Mouse (Mus musculus) WW6 (cell line): ENCODE measurements around the gene Bbox1.
A peak's percentile ranks its signal among the peaks of the same experiment; 100 is the strongest.

ENCODE experiments used
- DNase-seq: peaks from one replicate; pipeline ENCODE4 v3.0.0-alpha.2; 2013; ENCODE audit warnings: low read depth, low spot score

The Bbox1 gene

DNA sequence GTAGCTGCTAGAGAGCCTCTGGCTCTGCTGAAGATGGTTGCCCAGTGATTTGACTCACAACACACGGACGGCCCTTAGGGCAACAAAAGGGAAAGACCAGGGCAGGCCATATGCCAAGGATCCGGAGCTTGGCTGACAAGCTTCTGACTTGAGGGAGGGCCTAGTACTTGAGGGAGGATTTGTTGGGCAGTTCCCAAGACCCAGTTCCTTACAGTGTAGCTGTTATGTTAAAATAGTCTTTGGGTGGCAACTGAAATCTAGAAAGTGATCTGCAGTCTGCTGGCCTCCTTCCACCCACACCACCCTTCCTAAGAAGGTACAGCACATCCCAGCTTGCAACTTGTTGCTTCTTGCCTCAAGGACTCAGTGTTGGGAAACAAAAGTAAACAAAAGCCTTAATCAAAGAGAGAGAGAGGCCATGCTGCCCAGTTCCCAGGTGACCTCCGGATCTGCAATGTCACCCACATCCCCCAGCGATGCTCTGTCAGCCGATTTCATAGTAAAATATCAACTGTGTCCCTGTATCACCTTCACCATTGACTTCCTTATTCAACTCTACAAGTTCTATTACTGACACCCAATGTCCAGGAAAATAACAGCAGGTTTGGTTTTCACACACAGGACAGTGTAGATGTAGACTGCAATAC is at the start of gene Bbox1:
Gene Bbox1 (minus strand): TSS at position 52 of the 647 bp plus-strand sequence.
- DNase-seq, result no peak

DNA sequence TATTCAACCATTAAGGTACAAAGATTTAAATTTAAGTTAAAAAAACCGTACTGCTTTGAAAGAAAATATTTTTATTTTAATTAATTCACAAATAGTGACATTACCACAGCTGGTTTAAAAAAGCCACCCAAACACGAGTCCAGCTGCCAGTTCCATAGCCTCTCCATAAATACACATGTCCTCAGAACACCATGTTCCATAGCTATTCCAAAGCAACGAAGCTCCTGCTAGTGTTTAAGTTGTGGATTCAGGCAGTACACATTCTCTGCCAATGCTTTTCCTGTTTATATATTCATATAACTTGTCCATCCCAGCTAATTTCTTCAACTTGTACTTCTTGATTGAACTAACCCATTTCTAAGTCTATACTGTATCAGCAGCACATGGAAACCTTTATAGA is 49.5 kb upstream of the Bbox1 start:
- DNase-seq, result no peak

DNA sequence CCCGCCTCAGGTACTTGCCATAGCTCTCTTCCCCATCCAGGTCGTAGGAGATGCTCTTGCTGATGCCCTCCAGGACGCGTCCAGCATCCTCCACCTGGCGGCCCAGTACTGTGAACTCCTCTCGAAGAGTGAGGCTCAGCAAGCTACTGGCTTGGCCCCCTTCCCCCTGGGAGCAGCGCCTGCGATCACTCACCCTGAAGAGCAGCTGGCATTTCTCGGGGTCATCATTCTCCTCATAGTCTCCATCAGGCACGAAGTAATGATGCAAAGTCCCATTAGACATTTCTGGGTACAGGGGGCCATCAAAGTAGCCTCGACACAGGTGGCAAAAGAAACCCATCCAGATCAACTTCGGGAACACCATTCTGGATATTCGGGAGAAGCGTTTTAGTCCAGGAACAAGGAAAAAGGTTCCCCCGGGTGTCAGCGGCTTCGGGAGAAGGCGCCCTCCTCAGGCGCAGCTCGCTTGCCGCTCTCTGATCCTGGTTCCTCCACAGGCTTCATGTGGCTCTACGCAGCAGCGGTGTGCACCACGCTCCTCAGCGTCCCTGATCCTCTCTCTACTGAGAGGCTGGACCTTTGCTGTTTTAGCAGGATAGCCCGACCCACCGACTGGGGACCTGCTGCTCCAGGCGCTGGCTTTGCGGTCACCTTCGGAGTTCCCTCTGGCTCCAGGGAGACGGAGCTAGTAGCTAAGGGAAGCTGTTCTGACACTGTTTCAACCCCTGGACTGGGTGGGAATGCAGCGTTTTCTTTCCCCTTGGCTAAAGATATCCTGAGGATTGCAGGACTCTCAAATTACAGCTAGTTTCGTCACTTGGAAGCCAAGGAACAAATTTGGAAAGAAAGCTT is 48.3 kb upstream of the Bbox1 start, which contains the start of gene Fibin:
Gene Fibin (minus strand): TSS at position 752 of the 852 bp plus-strand sequence.
- peak; percentile 22 for DNase-seq

DNA sequence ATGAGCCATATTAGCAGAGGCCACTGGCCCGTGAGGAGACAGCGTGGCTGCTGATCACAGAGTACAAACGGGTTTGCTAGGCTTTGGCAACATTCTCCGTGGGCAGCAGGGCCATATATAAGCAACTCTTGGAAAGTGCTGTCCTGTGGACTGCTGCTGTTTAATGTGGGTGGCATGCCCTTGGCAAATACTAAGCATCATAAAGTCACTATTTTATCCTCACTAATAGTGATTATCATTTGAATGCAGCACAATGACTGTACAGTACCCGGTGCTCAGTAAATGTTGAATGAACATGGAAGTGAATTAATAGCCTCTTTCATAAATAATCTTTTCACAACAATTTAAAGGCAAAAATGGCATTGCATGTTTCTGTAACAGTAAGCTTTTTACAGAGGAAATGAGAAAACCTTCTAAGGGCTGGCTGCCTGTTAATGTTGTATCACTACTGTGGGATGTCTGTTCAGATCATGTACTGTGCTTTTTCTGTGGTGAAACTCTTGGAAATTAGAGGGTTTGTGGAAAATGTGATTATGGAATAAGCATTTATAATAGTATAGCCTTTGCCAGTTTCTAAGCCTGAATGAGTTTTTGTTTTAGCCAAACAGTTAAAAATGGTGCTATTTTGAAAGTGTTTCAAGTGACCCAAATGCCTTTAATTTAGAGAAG is 39.1 kb upstream of the Bbox1 start:
- DNase-seq, result no peak

DNA sequence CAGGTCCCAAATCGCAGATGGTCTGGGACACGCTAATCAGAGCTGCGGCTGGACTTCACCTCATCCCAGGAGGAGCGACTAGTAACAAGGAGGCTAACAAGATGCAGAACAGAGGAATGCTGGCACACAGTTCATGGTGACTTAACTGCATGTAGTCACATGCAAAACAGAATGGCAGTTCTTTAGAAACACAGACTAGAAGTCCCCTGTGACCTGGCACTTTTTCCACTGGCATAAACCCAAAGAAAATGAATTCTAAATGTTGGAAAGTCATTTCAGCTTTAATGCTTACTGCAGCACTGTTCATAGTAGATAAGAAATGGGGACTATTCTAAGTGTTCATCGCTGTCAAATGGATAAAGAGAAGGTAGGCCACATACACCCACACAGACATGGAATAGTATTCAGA is 37.5 kb upstream of the Bbox1 start:
- DNase-seq, result no peak

DNA sequence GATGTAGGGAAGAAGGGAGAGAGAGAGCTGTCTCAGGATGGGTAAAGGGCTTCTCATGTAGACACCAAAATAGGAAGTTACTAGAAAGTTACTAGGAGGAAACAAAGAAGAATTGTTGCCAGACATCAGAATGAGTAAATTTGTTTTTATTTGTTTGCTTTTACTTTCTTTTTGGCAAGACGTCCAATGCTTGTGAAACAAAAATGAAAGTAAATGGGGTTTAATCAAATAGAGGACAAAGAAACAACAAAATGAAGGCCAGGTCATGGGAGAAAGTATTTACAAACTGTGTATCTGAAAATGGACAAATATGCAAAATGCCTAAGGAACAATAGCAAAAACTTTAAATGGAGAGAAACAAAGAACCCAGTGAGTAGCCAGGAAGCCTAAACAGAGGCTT is 37.0 kb upstream of the Bbox1 start:
- DNase-seq, result no peak

DNA sequence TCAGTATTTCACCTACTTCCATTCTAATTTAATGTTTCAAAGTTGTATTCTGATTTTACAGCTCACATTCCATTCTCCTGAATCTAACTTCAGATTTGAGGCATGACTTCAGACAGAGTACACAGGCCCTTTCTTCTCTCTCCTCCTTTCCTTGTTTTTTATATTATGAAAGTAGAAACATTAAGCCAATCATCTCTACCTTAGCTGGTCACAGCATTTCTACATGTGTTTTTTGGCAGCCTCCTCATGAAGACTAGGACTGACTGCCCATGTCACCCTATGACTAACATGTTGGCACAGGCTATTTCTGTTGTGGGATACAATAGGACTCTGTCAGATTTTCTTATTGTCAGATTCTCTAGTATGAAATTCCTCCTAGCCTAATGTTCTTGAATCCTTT is 14.6 kb upstream of the Bbox1 start:
- DNase-seq, result no peak

DNA sequence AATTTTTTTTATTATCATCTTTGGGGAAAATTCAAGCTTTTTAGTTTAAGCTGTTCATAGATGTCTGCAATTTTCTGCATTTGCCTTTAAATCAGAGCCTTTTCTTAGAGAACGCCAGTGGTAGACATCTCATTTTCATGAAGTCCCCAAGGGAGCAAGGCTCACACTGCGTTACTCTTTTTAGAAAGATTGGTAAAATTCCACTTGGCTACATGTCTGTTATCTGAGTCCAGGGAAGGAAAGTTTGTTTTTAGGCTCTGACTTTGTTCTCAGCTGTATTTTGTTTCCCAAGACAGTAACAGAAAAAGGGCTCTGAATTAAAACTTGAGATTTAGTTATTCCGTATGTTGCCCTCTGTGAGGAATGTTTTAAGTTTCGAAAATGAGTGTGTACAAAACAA is 5.6 kb upstream of the Bbox1 start:
- no peak for DNase-seq

DNA sequence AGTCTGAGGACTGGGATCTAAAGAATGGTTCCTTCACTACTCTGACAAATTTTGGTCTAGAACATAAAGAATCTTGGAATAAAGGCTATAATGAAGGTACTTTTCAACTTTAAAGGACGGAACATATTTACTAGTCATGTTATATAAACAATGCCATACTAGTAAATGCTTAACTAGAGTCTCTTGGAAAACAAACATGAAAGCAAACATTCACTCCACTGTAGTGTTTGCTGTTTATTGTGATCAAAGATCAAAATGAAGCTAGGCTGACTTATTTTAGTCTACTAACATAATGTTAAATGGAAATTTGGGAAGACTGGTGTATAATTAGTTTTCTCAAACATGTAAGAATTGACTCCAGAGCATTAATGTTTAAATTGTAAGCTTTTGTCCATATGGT is 4.9 kb upstream of the Bbox1 start:
- DNase-seq, result no peak

DNA sequence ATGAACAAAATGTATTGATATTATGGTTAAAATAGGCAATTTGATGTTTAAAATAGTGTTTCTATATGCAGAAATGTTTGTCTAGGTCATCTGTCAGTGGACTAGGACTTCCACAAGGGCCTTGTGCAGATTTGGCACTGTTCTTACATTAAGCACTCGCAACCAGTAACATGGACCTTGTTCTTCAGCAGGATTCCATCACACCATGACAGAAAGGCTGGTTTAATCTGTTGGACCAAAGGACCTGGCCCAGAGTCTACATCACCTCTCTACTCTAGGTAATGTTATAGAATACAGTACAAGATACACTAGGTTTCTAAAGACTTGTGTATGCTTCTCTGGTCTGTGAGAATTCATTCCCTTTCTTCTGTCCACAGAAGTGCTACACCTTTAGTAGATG is 4.4 kb upstream of the Bbox1 start:
- no peak for DNase-seq

DNA sequence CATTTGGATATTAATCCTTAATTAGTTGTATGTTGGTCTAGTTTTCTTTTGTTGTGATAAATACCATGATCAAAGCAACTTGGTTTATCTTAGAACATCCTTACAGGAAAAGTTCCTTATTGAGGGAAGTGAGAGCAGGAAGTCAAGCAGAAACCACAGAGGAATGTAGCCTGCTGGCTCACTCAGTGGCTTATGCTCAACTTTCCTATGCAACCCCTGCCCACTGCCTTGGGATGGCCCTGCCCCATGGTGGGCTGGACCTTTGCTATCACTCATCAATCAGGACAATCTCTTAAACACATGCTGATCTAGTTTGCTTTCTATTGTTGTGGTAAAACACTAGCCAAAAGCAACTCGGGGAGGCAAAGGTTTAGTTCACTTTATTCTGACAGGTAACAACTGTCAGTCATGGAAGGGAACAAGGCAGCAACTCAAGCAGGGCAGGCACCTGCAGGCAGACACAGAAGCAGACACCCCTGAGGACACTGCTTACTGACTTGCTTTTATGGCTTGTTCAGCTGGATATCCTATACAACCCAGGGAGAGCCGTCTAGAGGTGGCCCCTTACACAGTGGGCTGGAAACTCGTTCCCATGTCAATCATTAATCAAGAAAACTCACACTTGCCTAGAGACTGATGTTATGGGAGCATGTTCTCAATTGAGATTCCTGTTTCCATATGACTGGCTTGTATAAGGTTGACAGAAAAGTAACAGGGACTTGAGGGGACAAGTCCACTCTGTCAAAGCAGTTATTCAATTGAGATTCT is 1.9 kb upstream of the Bbox1 start:
- no peak for DNase-seq

DNA sequence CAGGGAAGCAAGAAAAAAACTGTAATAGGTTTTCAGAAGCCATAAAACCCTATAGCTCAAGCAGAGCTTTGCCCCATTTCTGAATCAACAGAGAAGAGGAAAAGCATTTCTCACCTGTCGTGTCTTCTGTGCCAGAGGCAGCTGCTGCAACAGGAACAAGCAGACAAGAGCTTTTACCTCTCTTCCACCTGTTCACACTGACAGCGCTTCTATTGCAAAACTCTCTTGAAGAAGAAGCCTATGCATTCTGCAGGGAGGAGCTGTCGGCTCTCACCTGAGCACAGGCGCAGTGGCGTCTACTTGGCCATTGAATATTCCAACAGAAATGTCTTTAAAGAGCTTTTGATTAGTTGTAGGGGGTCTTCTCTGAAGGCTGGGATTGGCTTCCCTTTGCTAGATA is 286 bp downstream of the Bbox1 start:
- DNase-seq, result no peak

DNA sequence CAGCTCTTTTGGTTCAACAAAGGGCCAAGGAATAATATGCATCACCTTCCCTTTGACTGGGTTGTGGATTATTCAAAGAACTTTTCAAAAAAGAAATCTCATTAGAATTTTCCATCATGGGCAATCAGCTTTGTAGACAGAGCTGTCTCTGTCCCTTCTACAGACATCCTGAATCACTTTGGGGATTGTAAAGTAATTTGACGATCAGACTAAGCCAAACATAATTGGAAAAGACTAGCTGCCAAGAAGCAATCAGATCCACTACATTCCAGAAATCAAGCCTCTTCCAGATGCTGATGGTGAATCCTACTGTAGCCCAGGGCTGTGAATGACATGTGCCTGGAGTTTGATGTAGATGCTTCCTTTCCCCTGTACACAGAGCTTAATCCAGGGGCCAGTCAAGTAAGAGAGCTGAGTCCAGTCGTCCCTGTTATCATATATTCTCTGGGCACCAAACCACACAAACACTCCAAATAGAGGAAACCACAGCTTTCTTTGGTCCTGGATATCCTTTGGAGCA is 995 bp downstream of the Bbox1 start:
- DNase-seq, result no peak

DNA sequence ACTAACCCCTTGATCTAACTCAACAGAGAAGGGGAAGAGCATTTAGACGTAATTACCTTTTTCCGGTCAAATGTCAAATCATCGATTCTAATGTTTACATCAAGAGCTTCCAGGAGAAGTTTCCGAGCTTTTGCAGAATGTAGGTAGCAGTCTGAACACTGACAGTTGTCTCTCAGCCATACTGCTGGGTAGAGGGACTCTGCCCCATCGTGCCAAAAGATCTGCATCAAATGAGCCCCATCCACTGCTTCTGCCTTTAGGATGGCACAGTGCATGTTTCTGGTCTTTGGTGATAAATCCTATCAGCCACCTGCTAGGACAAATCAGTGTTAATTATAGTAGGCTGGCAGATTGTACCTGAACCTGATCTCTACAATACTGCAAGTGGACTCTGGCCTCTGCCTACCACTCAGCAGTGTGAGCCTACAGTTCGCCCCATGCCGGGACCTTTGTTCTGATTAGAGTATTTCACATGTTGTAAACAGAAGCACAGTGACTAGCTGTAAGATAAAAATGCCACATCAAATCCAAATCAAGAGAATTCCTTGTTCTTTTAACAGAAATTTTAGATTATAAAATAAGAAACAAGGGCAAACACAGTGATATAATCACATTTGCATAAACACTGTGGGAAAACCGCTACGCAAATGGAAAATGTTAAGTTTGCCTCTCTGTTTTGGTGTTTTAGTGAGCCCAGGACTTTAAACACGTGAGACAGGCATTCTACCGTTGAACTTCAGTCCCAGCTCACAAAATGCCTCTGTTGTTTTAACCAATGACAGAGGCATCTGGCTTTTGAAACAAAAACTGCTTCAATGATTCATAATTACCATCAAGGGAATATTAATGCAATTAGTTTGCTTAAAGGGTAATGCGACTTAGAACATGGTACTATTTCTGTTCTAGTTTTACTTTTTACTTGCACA is 8.7 kb downstream of the Bbox1 start:
- DNase-seq, result no peak

DNA sequence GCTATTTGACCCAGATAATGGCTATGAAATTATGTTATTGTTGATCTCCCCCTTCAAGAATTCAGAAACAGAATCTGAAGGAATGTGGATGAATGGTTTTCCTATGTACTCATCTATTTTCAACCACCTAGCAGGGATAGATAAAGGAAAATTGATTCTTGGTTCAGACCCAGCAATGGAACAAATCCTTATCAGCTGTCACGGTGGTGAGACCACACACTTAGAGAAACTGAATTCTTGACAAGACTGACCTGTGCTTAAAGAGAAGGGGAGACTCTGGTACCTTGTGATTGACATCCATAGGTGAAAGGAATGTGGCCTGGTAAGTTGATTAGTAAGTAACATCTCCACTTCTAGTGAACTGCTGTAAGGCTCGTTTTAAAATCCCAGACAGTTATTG is 12.1 kb downstream of the Bbox1 start:
- DNase-seq, result no peak

DNA sequence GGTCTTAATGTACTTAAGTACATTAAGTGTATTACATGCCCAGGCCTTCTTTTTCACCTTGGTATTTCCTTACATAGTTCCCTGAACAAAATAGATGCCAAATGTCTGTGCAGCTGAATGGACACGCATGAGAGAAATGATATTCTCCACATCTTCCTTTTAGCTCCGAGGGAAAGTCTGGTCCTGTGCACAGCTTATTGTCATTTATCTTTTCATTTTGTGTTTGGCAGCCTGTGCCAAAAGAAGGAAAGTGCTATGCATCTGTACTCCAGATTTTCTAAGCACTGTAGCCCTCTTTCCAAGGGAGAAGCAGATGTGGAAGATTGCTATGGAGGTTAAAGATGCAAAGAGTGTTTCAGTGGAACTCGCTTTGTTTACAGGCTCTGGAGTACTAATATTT is 13.0 kb downstream of the Bbox1 start:
- no peak for DNase-seq

DNA sequence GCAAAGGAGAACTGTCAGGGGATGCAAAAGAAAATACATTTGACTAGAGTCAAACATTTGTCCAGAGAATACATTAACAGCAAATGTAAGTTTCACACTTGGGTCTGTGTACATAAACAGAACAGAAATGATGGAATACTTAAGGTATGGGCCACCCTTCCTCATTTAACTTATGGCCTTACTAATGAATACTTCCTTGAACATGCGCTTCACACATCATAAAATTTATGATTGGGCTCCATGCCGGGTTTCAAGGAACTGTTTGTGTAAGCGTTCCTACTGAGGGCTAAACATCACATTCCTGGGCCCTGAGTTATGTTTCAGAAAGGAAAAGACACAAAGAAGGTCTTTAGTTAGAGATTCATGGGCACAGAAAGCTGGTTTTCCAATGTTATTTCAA is 19.4 kb downstream of the Bbox1 start:
- no peak for DNase-seq

DNA sequence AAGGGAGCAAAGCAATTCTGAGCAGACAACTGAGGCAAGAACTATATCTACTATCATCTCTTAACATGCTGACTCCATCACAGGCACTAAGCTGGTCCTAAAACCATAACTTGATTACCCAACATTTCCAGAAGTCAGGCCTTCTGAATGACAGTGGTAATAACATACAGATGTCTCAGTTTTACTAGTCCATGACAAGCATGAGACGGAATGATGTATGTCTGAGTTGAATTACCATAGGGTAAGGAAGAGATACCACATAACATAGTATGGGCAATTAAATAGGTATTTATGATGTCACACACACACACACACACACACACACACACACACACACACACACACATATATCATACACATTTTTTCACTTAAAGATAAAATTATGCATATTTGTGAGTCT is 26.4 kb downstream of the Bbox1 start:
- DNase-seq, result no peak

DNA sequence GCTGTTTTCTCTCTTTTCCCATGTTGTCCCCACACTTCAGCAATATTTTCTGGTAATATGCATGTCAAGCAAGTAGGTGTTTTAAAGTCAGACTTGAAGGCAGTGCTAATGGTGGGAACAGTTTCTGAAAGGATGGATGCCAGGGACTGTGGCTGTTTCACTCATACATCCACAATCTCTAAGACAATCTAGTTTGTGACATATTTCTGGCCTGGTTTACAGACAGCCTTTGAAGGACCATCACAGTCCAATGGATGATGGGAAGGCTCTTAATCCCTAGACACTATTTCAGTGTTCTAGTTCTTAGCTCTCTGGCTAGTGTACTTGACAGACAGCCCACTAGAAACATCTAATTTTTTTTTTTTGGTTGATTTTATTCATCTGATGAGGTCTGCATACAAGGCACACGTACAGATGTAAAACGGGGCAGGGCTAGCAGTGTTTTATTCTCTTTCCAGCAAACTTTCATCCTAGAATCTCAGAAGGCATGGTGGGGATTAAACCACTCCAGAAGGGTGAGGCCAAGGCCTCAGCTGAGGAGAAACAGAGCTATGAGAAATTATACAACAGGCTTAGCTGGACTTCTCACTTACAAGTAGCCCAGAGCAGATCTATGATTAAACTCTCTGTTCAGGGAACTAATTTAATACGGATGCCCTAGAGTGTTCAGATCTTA is 28.4 kb downstream of the Bbox1 start:
- no peak for DNase-seq

DNA sequence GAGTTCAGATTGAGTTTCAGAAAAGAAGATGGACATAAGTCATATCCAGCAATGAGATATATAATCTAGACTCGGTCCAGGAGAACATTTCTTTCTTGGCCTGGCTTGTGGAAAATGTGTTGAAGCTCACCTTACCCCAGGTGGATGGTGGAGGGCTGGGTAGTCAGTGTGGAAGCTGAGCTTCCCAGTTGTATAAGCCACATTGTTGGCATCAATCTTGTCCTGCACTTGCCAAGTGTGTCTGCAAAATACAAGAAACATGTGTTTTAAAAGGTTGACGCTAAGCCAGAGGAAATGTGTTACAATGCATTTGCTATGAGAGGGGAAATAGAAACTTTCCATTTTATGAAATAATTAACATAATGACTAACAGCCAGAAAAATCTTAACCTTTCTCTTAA is 38.9 kb downstream of the Bbox1 start:
- DNase-seq, result no peak
